Mouse (Mus musculus) midbrain, postnatal 0 days (tissue): ENCODE results near the gene Phkg1. TPM values are rescaled to one million over a fixed set of nuclear protein-coding genes. Genes with fewer than 3 reads are reported as not detected.

Source experiments
- ATAC-seq: fragments of 200-750 bp; cut with Nextera tagmentation; 2 replicates; pipeline ENCODE4 v1.8.0; 2017; ENCODE audit warnings: moderate number of reproducible peaks, mild to moderate bottlenecking, moderate TSS enrichment, moderate library complexity; ENCODE audit not compliant: low FRiP score
- DNase-seq: peaks from one replicate; pipeline ENCODE4 v3.0.0-alpha.2; 2015; ENCODE audit warnings: low spot score
- H3K27ac ChIP-seq: fragments of 300-500 bp; sonication (generic); 2 replicates; pipeline ENCODE4 v1.5.1; 2014; ENCODE audit warnings: low read depth, mild to moderate bottlenecking, low read length, mixed read lengths
- H3K27me3 ChIP-seq: fragments of 300-500 bp; sonication (generic); 2 replicates; pipeline ENCODE4 v1.6.1; 2014; ENCODE audit warnings: low read length, control low read depth, mixed read lengths; ENCODE audit not compliant: insufficient read depth
- H3K36me3 ChIP-seq: fragments of 300-500 bp; sonication (generic); 2 replicates; pipeline ENCODE4 v1.6.1; 2014; ENCODE audit warnings: low read length, control low read depth, mixed read lengths; ENCODE audit not compliant: insufficient read depth
- H3K4me1 ChIP-seq: fragments of 300-500 bp; sonication (generic); 2 replicates; pipeline ENCODE4 v1.6.1; 2014; ENCODE audit warnings: mild to moderate bottlenecking, control low read depth, antibody characterized with exemption, low read length, mixed read lengths; ENCODE audit not compliant: insufficient read depth
- H3K4me2 ChIP-seq: fragments of 300-500 bp; sonication (generic); 2 replicates; pipeline ENCODE4 v1.6.1; 2014; ENCODE audit warnings: low read depth, mild to moderate bottlenecking, low read length, mixed read lengths; ENCODE audit not compliant: poor library complexity, severe bottlenecking
- H3K4me3 ChIP-seq: fragments of 300-500 bp; sonication (generic); 2 replicates; pipeline ENCODE4 v1.5.1; 2014; ENCODE audit warnings: low read depth, mild to moderate bottlenecking, low read length, moderate library complexity
- H3K9ac ChIP-seq: fragments of 300-500 bp; sonication (generic); replicated peaks from 2 replicates; pipeline ENCODE4 v1.6.1; 2014; ENCODE audit warnings: mild to moderate bottlenecking, low read length, moderate library complexity, mixed read lengths; ENCODE audit not compliant: poor library complexity, severe bottlenecking
- H3K9me3 ChIP-seq: fragments of 300-500 bp; sonication (generic); 2 replicates; pipeline ENCODE4 v1.6.1; 2016; ENCODE audit warnings: low read length, control low read depth
- CTCF ChIP-seq: IDR thresholded peaks from 2 replicates; pipeline ENCODE4 v1.5.1; 2016; ENCODE audit warnings: antibody characterized with exemption, mild to moderate bottlenecking
- WGBS: fragments of 180-500 bp; shearing (Covaris S2); extraction: QIAGEN DNeasy Blood & Tissue Kit; methylation state at CpG from one replicate; pipeline ENCODE4 v1.1.7; 2014; 5-methylcytosine and 5-hydroxymethylcytosine counted together
- polyA plus RNA-seq: library from polyadenylated mRNA; unstranded; fragments of >200 nt; fragmentation: Nextera tagmentation; extraction: Ambion mirVana; gene quantifications from 2 replicates; pipeline ENCODE4 v1.2.1, GENCODE M21; 2015
- total RNA-seq: library from RNA; depleted of rRNA; stranded (reverse); fragments of >200 nt; gene quantifications from 2 replicates; pipeline ENCODE4 v1.2.3, GENCODE M21; 2014

Gene Phkg1
- total and polyA plus RNA-seq, 2 experiments from 2014 or later, result 1.5 to 3.0 TPM

- H3K27me3 ChIP-seq, result no peaks in the 10 kb centered on the region
- H3K27ac ChIP-seq, result no peak overlapping the region
- no peak for ATAC-seq
- no peak for DNase-seq
- no peaks in the 10 kb centered on the region for H3K36me3 ChIP-seq
- H3K4me2 ChIP-seq, result no peak overlapping the region
- no peak overlapping the region for H3K4me3 ChIP-seq
- peak; percentile 60 for TF ChIP-seq CTCF
- H3K9ac ChIP-seq, result no peak overlapping the region
- H3K4me1 ChIP-seq, result peaks cover 3% of the 10 kb centered on the region; the same call in 1 of the 2 replicates
- H3K9me3 ChIP-seq, result no peaks in the 10 kb centered on the region
- WGBS, result 21% methylated on average over 2 of the region's 2 CpGs
Measured at GRCm38 (mm10) chr5:129914024-129914423, 15.7 kb upstream of the Phkg1 start.

GRCm38 (mm10) chr5:129909591-129909990, 11.2 kb upstream of the Phkg1 start:
- no peak for TF ChIP-seq CTCF
- no peak overlapping the region for H3K4me2 ChIP-seq
- no peaks in the 10 kb centered on the region for H3K27me3 ChIP-seq
- DNase-seq, result no peak
- WGBS, result 85% methylated on average over 7 of the region's 7 CpGs
- H3K4me1 ChIP-seq, result peaks cover 3% of the 10 kb centered on the region; the same call in 1 of the 2 replicates
- H3K9ac ChIP-seq, result no peak overlapping the region
- H3K4me3 ChIP-seq, result no peak overlapping the region
- ATAC-seq, result no peak
- no peaks in the 10 kb centered on the region for H3K9me3 ChIP-seq
- no peaks in the 10 kb centered on the region for H3K36me3 ChIP-seq
- no peak overlapping the region for H3K27ac ChIP-seq

GRCm38 (mm10) chr5:129909147-129909546, 10.8 kb upstream of the Phkg1 start:
- DNase-seq (no peak), ATAC-seq (no peak)
- Histone ChIP-seq H3K36me3 (no peaks in the 10 kb centered on the region), H3K9ac (peak overlapping the region; percentile 91), H3K27me3 (no peaks in the 10 kb centered on the region), H3K9me3 (no peaks in the 10 kb centered on the region), H3K27ac (peak overlapping the region; percentile 91), H3K4me1 (peaks cover 3% of the 10 kb centered on the region; the same call in 1 of the 2 replicates), H3K4me2 (peak overlapping the region; percentile 82), H3K4me3 (peak overlapping the region; percentile 62)
- 73% methylated on average over 9 of the region's 9 CpGs for WGBS
- no peak for TF ChIP-seq CTCF

GRCm38 (mm10) chr5:129908242-129908965, 10.1 kb upstream of the Phkg1 start, which contains the start of gene Nupr1l:
Gene Nupr1l, plus strand, starts transcription at chr5:129908540.
- Histone ChIP-seq H3K27ac (peak within 1 kb of the TSS; percentile 91), H3K27me3 (no peaks in the 10 kb centered on the region), H3K4me3 (peak within 1 kb of the TSS; percentile 62), H3K36me3 (no peaks in the 10 kb centered on the region), H3K4me1 (peaks cover 3% of the 10 kb centered on the region; the same call in 1 of the 2 replicates), H3K9ac (peak within 1 kb of the TSS; percentile 91), H3K9me3 (no peaks in the 10 kb centered on the region), H3K4me2 (peak within 1 kb of the TSS; percentile 82)
- WGBS, result under 1% methylated on average over 63 of the region's 63 CpGs
- peak; percentile 96 for ATAC-seq
- peak; percentile 97 for DNase-seq
- TF ChIP-seq CTCF, result peak; percentile 58

GRCm38 (mm10) chr5:129907775-129908174, 9.4 kb upstream of the Phkg1 start:
- Histone ChIP-seq H3K36me3 (0 out of 2 replicates have a peak, but pooled peaks cover 3% of the 10 kb centered on the region), H3K4me2 (peak overlapping the region; percentile 82), H3K27me3 (no peaks in the 10 kb centered on the region), H3K27ac (peak overlapping the region; percentile 91), H3K9ac (peak overlapping the region; percentile 91), H3K4me3 (peak overlapping the region; percentile 62), H3K9me3 (no peaks in the 10 kb centered on the region), H3K4me1 (peaks cover 3% of the 10 kb centered on the region; the same call in 1 of the 2 replicates)
- TF ChIP-seq CTCF, result no peak
- WGBS, result 14% methylated on average over 4 of the region's 4 CpGs
- DNase-seq, result no peak
- no peak for ATAC-seq
